Mouse (Mus musculus) bone marrow macrophage, adult 2 months (primary cell): Measurements from ENCODE around the gene Pold1.

Experiments
- CTCF ChIP-seq: IDR thresholded peaks from 2 replicates; pipeline ENCODE4 v1.5.1; 2012; ENCODE audit warnings: low read depth, mild to moderate bottlenecking, low read length, moderate library complexity
- POLR2A ChIP-seq: IDR thresholded peaks from 2 replicates; pipeline ENCODE4 v1.6.1; 2012; ENCODE audit warnings: mild to moderate bottlenecking, low read depth, low read length, borderline replicate concordance

- no peak for TF ChIP-seq CTCF
- no peak for TF ChIP-seq POLR2A
Measured at GRCm38 (mm10) chr7:44551301-44551700, 2.7 kb upstream of the Pold1 start.
